20 mouse cellular contexts compared by ENCODE assay signal in the genomic region with DNA sequence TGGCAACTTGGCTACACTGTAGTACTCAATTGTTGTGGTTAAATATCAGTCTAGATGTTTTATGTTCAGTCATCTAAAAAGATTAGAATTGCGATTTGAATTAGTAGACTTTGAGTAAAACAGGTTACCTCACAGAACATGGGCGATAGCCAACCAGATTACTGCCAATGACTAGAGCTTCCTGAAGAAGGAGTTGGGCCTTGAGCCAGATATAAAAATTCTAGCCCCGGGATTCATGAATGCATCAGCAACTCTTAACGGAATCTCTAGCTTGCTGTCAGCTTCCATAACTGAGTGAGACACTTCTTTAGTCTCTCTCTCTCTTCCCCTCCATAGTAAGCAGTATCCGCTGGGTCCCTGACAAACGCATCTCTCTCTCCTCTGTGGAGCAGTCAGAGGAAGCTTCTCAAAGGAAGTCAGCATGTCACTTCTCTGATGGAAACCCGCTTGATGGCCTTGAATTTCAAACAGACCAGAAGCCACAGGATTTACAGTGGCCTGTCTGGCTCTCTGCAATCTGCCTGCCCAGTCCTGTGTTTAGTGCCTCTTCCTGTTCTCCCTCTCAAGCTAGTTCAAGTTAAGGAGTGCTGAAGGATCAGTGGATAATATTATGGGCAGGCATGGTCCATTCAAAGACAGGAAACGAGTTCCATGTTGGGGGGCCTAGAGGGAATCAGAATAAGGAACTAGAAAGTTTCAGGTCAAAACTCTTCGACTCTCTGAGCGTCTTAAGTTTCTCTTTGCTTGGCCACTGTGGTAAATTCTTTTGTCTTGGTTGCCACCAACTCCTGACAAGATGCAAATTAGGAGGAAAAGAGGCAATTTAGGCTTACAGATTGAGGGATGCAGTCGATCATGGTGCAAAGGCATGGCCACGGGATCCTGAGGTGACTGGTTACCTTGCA. TPM values are rescaled to one million over a fixed set of nuclear protein-coding genes. Genes with fewer than 3 reads are reported as not detected.
DNase-seq lines count a peak whose midpoint lies in the region; ATAC-seq and TF ChIP-seq lines count a peak whose summit lies in the region.
"Had no signal": no experiment of that assay in that cellular context is flagged by ENCODE, and none has a peak within 500 bp of the region (broad histone marks: within the 10 kb centered on the region; RNA-seq: fewer than 3 reads in every experiment).

No protein-coding gene starts in this region.

- H3K27me3 ChIP-seq in midbrain, postnatal 0 days (ENCODE audit: insufficient read depth, low read length), result no peaks in the 10 kb centered on the region
- no peaks in the 10 kb centered on the region for H3K27me3 ChIP-seq in midbrain, embryonic 15.5 days (replicated peaks)
- H3K27me3 ChIP-seq: embryonic facial prominence, embryonic 12.5 days; heart, embryonic 13.5 days; kidney, embryonic 15.5 days; neural tube, embryonic 12.5 days had no signal

- no peak overlapping the region for H3K9ac ChIP-seq in midbrain, postnatal 0 days (replicated peaks; ENCODE audit: low read length, poor library complexity, severe bottlenecking)
- no peak overlapping the region for H3K9ac ChIP-seq in midbrain, embryonic 15.5 days
- H3K9ac ChIP-seq: embryonic facial prominence, embryonic 12.5 days; heart, embryonic 13.5 days; kidney, embryonic 15.5 days; lung, embryonic 14.5 days; neural tube, embryonic 12.5 days had no signal

- H3K4me3 ChIP-seq in midbrain, postnatal 0 days (ENCODE audit: low read depth, low read length), result no peak overlapping the region
- no peak overlapping the region for H3K4me3 ChIP-seq in midbrain, embryonic 15.5 days
- H3K4me3 ChIP-seq: embryonic facial prominence, embryonic 12.5 days; heart, embryonic 13.5 days; kidney, embryonic 15.5 days; midbrain, embryonic 10.5 days; neural tube, embryonic 12.5 days had no signal

- H3K4me1 ChIP-seq in midbrain, postnatal 0 days (ENCODE audit: insufficient read depth, low read length), result no peaks in the 10 kb centered on the region
- H3K4me1 ChIP-seq in midbrain, embryonic 15.5 days, result peaks cover 2% of the 10 kb centered on the region; the same call in 1 of the 2 replicates
- H3K4me1 ChIP-seq: embryonic facial prominence, embryonic 12.5 days; heart, embryonic 13.5 days; kidney, embryonic 15.5 days; midbrain, embryonic 10.5 days; neural tube, embryonic 12.5 days had no signal

- TF ChIP-seq CTCF in midbrain, postnatal 0 days (IDR thresholded peaks at IDR 0.05), result no peak

- H3K9me3 ChIP-seq in midbrain, postnatal 0 days (ENCODE audit: low read length), result no peaks in the 10 kb centered on the region
- H3K9me3 ChIP-seq in midbrain, embryonic 15.5 days, result no peaks in the 10 kb centered on the region
- H3K9me3 ChIP-seq: embryonic facial prominence, embryonic 12.5 days; G1E; heart, embryonic 13.5 days; kidney, embryonic 15.5 days; midbrain, embryonic 10.5 days; neural tube, embryonic 12.5 days had no signal

- intact Hi-C loops in heart, postnatal 25 days (cut with DNase I), result no loop called here

- DNase-seq in adrenal gland, postnatal 10 days, result peak; percentile 19
- no peak for DNase-seq in adrenal gland, postnatal 36 days
- DNase-seq in heart, adult 11 months, result peak; percentile 78
- DNase-seq in heart, postnatal 25 days (ENCODE audit: low spot score), result no peak
- peak; percentile 59 for DNase-seq in midbrain, postnatal 0 days (ENCODE audit: low spot score)
- no peak for DNase-seq in liver
- DNase-seq: cerebellum, adult 9-11 months; gastrocnemius, postnatal 36 days; lung, embryonic 14.5 days; thymus, postnatal 14 days had no signal

- ATAC-seq in midbrain, postnatal 0 days (ENCODE audit: low FRiP score), result no peak
- ATAC-seq in midbrain, embryonic 15.5 days (replicated peaks), result no peak
- no peak for ATAC-seq in inflammation-experienced regulatory T-cells, adult 6 months
- ATAC-seq: forebrain, embryonic 16.5 days had no signal

- no peaks in the 10 kb centered on the region for H3K36me3 ChIP-seq in midbrain, postnatal 0 days (ENCODE audit: insufficient read depth, low read length)
- no peaks in the 10 kb centered on the region for H3K36me3 ChIP-seq in midbrain, embryonic 15.5 days (replicated peaks)
- H3K36me3 ChIP-seq: embryonic facial prominence, embryonic 12.5 days; G1E; heart, embryonic 13.5 days; kidney, embryonic 15.5 days; midbrain, embryonic 10.5 days; neural tube, embryonic 12.5 days had no signal

- no peak overlapping the region for H3K4me2 ChIP-seq in midbrain, postnatal 0 days (ENCODE audit: low read depth, low read length, poor library complexity, severe bottlenecking)
- no peak overlapping the region for H3K4me2 ChIP-seq in midbrain, embryonic 15.5 days
- H3K4me2 ChIP-seq: embryonic facial prominence, embryonic 12.5 days; heart, embryonic 13.5 days; kidney, embryonic 15.5 days; lung, embryonic 14.5 days; neural tube, embryonic 12.5 days had no signal

- 63% methylated on average over 12 of the region's 12 CpGs for WGBS in midbrain, postnatal 0 days
- 77% methylated on average over 12 of the region's 12 CpGs for WGBS in midbrain, embryonic 15.5 days

- no peak overlapping the region; the same call in 1 of the 2 replicates for H3K27ac ChIP-seq in midbrain, postnatal 0 days (ENCODE audit: low read depth, low read length)
- no peak overlapping the region for H3K27ac ChIP-seq in midbrain, embryonic 15.5 days
- H3K27ac ChIP-seq: embryonic facial prominence, embryonic 12.5 days; heart, embryonic 13.5 days; kidney, embryonic 15.5 days; midbrain, embryonic 10.5 days; neural tube, embryonic 12.5 days had no signal

RNA-seq across cellular contexts. Expression of a gene that starts 46.0 kb away (rescaled TPM):
- 10 to 100 TPM in 1 of 2 experiments, 1 to 10 TPM in 1; 8.3 to 10.8 TPM for total RNA-seq in adrenal gland, postnatal 10 days (2021)
- total RNA-seq in adrenal gland, postnatal 36 days (2021), result 10 to 100 TPM in 1 of 2 experiments, 1 to 10 TPM in 1; 3.4 to 10.1 TPM
- total RNA-seq in heart, postnatal 25 days (2021), result 10 to 100 TPM in 1 of 2 experiments, 1 to 10 TPM in 1; 8.9 to 11.6 TPM
- 1.9 TPM in 2 replicates for total RNA-seq in midbrain, postnatal 0 days (2014; rRNA removed)
- 0.30 and 0.42 TPM in 2 replicates for polyA plus RNA-seq in midbrain, postnatal 0 days (2015; fragmentation: Nextera tagmentation; extraction: Ambion mirVana)
- 0.81 and 0.89 TPM in 2 replicates for polyA plus RNA-seq in midbrain, embryonic 15.5 days (2015; fragmentation: Nextera tagmentation; extraction: Ambion mirVana)
- polyA plus RNA-seq in inflammation-experienced regulatory T-cells, adult 6 months (2017; shearing (Covaris generic)), result under 1 TPM in 1 of 3 experiments, not detected in 2; 0.20 TPM
- polyA plus RNA-seq: C2C12, G1E had no signal

Comparison
In these comparisons a context has a peak if more than half of its experiments do, and no peak if none do; other contexts are left out.
1. DNase-seq: peak in adrenal gland, postnatal 10 days (single experiment), heart, adult 11 months (single experiment) and midbrain, postnatal 0 days (single experiment); none in adrenal gland, postnatal 36 days (0 of 2), heart, postnatal 25 days (single experiment) and liver (single experiment).